Mouse (Mus musculus) MEL (cell line): ENCODE measurements around the gene Sh3pxd2b. TPM values are rescaled to one million over a fixed set of nuclear protein-coding genes. Genes with fewer than 3 reads are reported as not detected.

ENCODE experiments used
- DNase-seq: peaks from one replicate; pipeline ENCODE4 v3.0.0; 2011; ENCODE audit warnings: low read depth, low spot score
- H3K27ac ChIP-seq: 2 replicates; pipeline ENCODE4 v1.5.1; 2012; ENCODE audit warnings: low read depth, mild to moderate bottlenecking, control low read depth, low read length, moderate library complexity; ENCODE audit not compliant: control insufficient read depth
- H3K27me3 ChIP-seq, 2 experiments: fragments of 150-350 bp in 1 of 2; sonication (generic) in 1 of 2; 2 replicates each; pipeline ENCODE4 v1.6.1; 2012; ENCODE audit warnings: low read length in 2 of 2, mild to moderate bottlenecking in 2 of 2, improper control_type of control experiment in 1 of 2, moderate library complexity in 1 of 2; ENCODE audit not compliant: insufficient read depth in 2 of 2, control insufficient read depth in 1 of 2
- H3K36me3 ChIP-seq, 2 experiments: 2 replicates each; pipeline ENCODE4 v1.6.1; 2012 to 2014; ENCODE audit warnings: low read length in 2 of 2, improper control_type of control experiment in 1 of 2, inconsistent platforms in 1 of 2, mild to moderate bottlenecking in 1 of 2; ENCODE audit not compliant: insufficient read depth in 2 of 2, control insufficient read depth in 1 of 2
- H3K4me1 ChIP-seq, 2 experiments: fragments of 150-350 bp in 1 of 2; sonication (generic) in 1 of 2; 2 replicates each; pipeline ENCODE4 v1.6.1; 2012; ENCODE audit warnings: low read length in 2 of 2, improper control_type of control experiment in 1 of 2, mild to moderate bottlenecking in 1 of 2; ENCODE audit not compliant: insufficient read depth in 2 of 2, control insufficient read depth in 1 of 2
- H3K4me3 ChIP-seq, 2 experiments: fragments of 150-350 bp in 1 of 2; sonication (generic) in 1 of 2; 2 replicates each; pipeline ENCODE4 v1.5.1; 2012; ENCODE audit warnings: low read depth in 2 of 2, low read length in 2 of 2, mild to moderate bottlenecking in 2 of 2, moderate library complexity in 2 of 2, control low read depth in 1 of 2, improper control_type of control experiment in 1 of 2; ENCODE audit not compliant: control insufficient read depth in 1 of 2, insufficient read depth in 1 of 2
- H3K79me2 ChIP-seq: 2 replicates; pipeline ENCODE4 v1.6.1; 2012; ENCODE audit warnings: mild to moderate bottlenecking, low read length, moderate library complexity; ENCODE audit not compliant: control insufficient read depth, poor library complexity, insufficient read depth
- H3K9ac ChIP-seq: 2 replicates; pipeline ENCODE4 v1.6.1; 2012; ENCODE audit warnings: low read depth, mild to moderate bottlenecking, control low read depth, low read length, moderate library complexity; ENCODE audit not compliant: control insufficient read depth, poor library complexity, severe bottlenecking
- H3K9me3 ChIP-seq: fragments of 150-350 bp; sonication (generic); replicated peaks from 2 replicates; pipeline ENCODE4 v1.6.1; 2012; ENCODE audit warnings: mild to moderate bottlenecking, low read length, improper control_type of control experiment, moderate library complexity; ENCODE audit not compliant: insufficient read depth
- BHLHE40 ChIP-seq: IDR thresholded peaks from 2 replicates; pipeline ENCODE4 v1.6.1; 2012; ENCODE audit warnings: low read depth, mild to moderate bottlenecking, inconsistent platforms, low read length, improper control_type of control experiment, borderline replicate concordance
- CHD2 ChIP-seq: IDR thresholded peaks from 2 replicates; pipeline ENCODE4 v1.6.1; 2011; ENCODE audit warnings: low read length, improper control_type of control experiment
- CTCF ChIP-seq, 3 experiments: IDR thresholded peaks in 2 of 3; conservative IDR thresholded peaks in 1 of 3; 2 replicates each; pipeline ENCODE4 v1.5.1; 2011 to 2012; ENCODE audit warnings: low read length in 3 of 3, low read depth in 2 of 3, mild to moderate bottlenecking in 2 of 3, improper control_type of control experiment in 1 of 3, inconsistent platforms in 1 of 3, mixed read lengths in 1 of 3, moderate library complexity in 1 of 3; ENCODE audit not compliant: control insufficient read depth in 1 of 3, insufficient read depth in 1 of 3, poor library complexity in 1 of 3, severe bottlenecking in 1 of 3
- E2F4 ChIP-seq: IDR thresholded peaks from 2 replicates; pipeline ENCODE4 v1.6.1; 2011; ENCODE audit warnings: low read depth, low read length, improper control_type of control experiment, borderline replicate concordance
- EP300 ChIP-seq, 2 experiments: IDR thresholded peaks; 2 replicates each; pipeline ENCODE4 v1.6.1; 2011; ENCODE audit warnings: improper control_type of control experiment in 2 of 2, low read length in 2 of 2, low read depth in 1 of 2, mild to moderate bottlenecking in 1 of 2
- MAFK ChIP-seq: IDR thresholded peaks from 2 replicates; pipeline ENCODE4 v1.6.1; 2011; ENCODE audit warnings: low read depth, mild to moderate bottlenecking, low read length, improper control_type of control experiment, borderline replicate concordance
- MYB ChIP-seq: IDR thresholded peaks from 2 replicates; pipeline ENCODE4 v1.6.1; 2011; ENCODE audit warnings: mild to moderate bottlenecking, low read depth, low read length, improper control_type of control experiment
- MYC ChIP-seq: IDR thresholded peaks from 2 replicates; pipeline ENCODE4 v1.6.1; 2011; ENCODE audit warnings: low read depth, mild to moderate bottlenecking, low read length, improper control_type of control experiment, moderate library complexity
- NELFE ChIP-seq: IDR thresholded peaks from 2 replicates; pipeline ENCODE4 v1.6.1; 2011; ENCODE audit warnings: low read depth, low read length, improper control_type of control experiment
- POLR2A ChIP-seq, 2 experiments: IDR thresholded peaks; 2 replicates each; pipeline ENCODE4 v1.6.1; 2011 to 2012; ENCODE audit warnings: low read length in 2 of 2, mild to moderate bottlenecking in 2 of 2, control low read depth in 1 of 2, improper control_type of control experiment in 1 of 2, low read depth in 1 of 2, moderate library complexity in 1 of 2; ENCODE audit not compliant: control insufficient read depth in 1 of 2, insufficient read depth in 1 of 2, poor library complexity in 1 of 2
- RAD21 ChIP-seq: IDR thresholded peaks from 2 replicates; pipeline ENCODE4 v1.6.1; 2011; ENCODE audit warnings: mild to moderate bottlenecking, low read depth, low read length, improper control_type of control experiment
- SIN3A ChIP-seq: IDR thresholded peaks from 2 replicates; pipeline ENCODE4 v1.6.1; 2012; ENCODE audit warnings: low read length, improper control_type of control experiment, inconsistent platforms
- SMC3 ChIP-seq: IDR thresholded peaks from 2 replicates; pipeline ENCODE4 v1.6.1; 2011; ENCODE audit warnings: low read depth, low read length, improper control_type of control experiment
- TAL1 ChIP-seq: IDR thresholded peaks from 2 replicates; pipeline ENCODE4 v1.6.1; 2012; ENCODE audit warnings: mild to moderate bottlenecking, inconsistent platforms, low read length, moderate library complexity, mixed read lengths
- TBP ChIP-seq: IDR thresholded peaks from 2 replicates; pipeline ENCODE4 v1.8.0; 2011; ENCODE audit warnings: low read depth, low read length, improper control_type of control experiment
- USF2 ChIP-seq, 2 experiments: IDR thresholded peaks; 2 replicates each; pipeline ENCODE4 v1.6.1; 2011 to 2012; ENCODE audit warnings: improper control_type of control experiment in 2 of 2, low read length in 2 of 2, borderline replicate concordance in 1 of 2, inconsistent platforms in 1 of 2, low read depth in 1 of 2, mild to moderate bottlenecking in 1 of 2; ENCODE audit not compliant: insufficient read depth in 1 of 2
- ZC3H11A ChIP-seq: IDR thresholded peaks from 2 replicates; pipeline ENCODE4 v1.6.1; 2012; ENCODE audit warnings: low read depth, mild to moderate bottlenecking, inconsistent platforms, low read length, improper control_type of control experiment
- ZKSCAN1 ChIP-seq: IDR thresholded peaks from 2 replicates; pipeline ENCODE4 v1.6.1; 2012; ENCODE audit warnings: low read depth, mild to moderate bottlenecking, inconsistent platforms, low read length, improper control_type of control experiment, moderate library complexity
- ZMIZ1 ChIP-seq: IDR thresholded peaks from 2 replicates; pipeline ENCODE4 v1.6.1; 2012; ENCODE audit warnings: low read depth, mild to moderate bottlenecking, inconsistent platforms, low read length, improper control_type of control experiment, moderate library complexity
- ZNF384 ChIP-seq: IDR thresholded peaks from 2 replicates; pipeline ENCODE4 v1.6.1; 2012; ENCODE audit warnings: low read depth, mild to moderate bottlenecking, inconsistent platforms, low read length, improper control_type of control experiment
- polyA plus RNA-seq, 2 experiments: library from polyadenylated mRNA; stranded (reverse) in 1 of 2; unstranded in 1 of 2; fragments of >175 nt in 1 of 2; fragments of >200 nt in 1 of 2; gene quantifications; 2 replicates each; pipeline versions ENCODE4 v1.2.1 to v1.2.4; 2012; ENCODE audit warnings: low replicate concordance in 2 of 2, low read depth in 1 of 2; ENCODE audit not compliant: insufficient read length in 2 of 2, insufficient read depth in 1 of 2, missing spikeins in 1 of 2
- total RNA-seq: library from RNA; depleted of rRNA; stranded (reverse); fragments of 300-350 nt; gene quantifications from 2 replicates; pipeline ENCODE4 v1.2.3, GENCODE M21; 2012

Sh3pxd2b gene
- total and polyA plus RNA-seq, 3 experiments = 9.6 to 17.0 TPM; not detected in 1

GRCm38 (mm10) chr11:32464282-32464681, 116.7 kb downstream of the Sh3pxd2b start (continued):
- TF ChIP-seq NELFE = no peak

- H3K27ac ChIP-seq = no peak overlapping the region
- no peak overlapping the region for H3K4me3 ChIP-seq
- no peak overlapping the region for H3K9ac ChIP-seq
- peaks cover 0 to 19% of the 10 kb centered on the region in 2 experiments; a peak in 2 of 4 replicates for H3K36me3 ChIP-seq
- peaks cover 4% of the 10 kb centered on the region for H3K79me2 ChIP-seq
- no peaks in the 10 kb centered on the region for H3K27me3 ChIP-seq
- DNase-seq = no peak
- TF ChIP-seq RAD21 (no peak), TAL1 (no peak), ZKSCAN1 (no peak), USF2 (IDR thresholded peaks at IDR 0.05; ENCODE audit: borderline replicate concordance in 1 of 2, insufficient read depth in 1 of 2, low read depth in 1 of 2, low read length in 2 of 2) (no peak), SIN3A (no peak), MYB (no peak), ZMIZ1 (no peak), EP300 (IDR thresholded peaks at IDR 0.05; ENCODE audit: low read depth in 1 of 2, low read length in 2 of 2) (no peak), BHLHE40 (no peak), ZC3H11A (no peak), ZNF384 (no peak), TBP (no peak), MYC (no peak), CHD2 (no peak), MAFK (no peak)
- H3K4me1 ChIP-seq = peaks cover 14 to 18% of the 10 kb centered on the region in 2 experiments
- H3K9me3 ChIP-seq = no peaks in the 10 kb centered on the region
These were observed 124.3 kb downstream of the Sh3pxd2b start for GRCm38 (mm10) chr11:32471925-32472324.

GRCm38 (mm10) chr11:32474725-32475124, 127.1 kb downstream of the Sh3pxd2b start:
- H3K27me3 ChIP-seq = no peaks in the 10 kb centered on the region
- no peaks in the 10 kb centered on the region for H3K9me3 ChIP-seq
- H3K4me1 ChIP-seq = peaks cover 11 to 18% of the 10 kb centered on the region in 2 experiments
- no peak overlapping the region for H3K9ac ChIP-seq
- no peak for DNase-seq
- no peak overlapping the region for H3K27ac ChIP-seq
- TF ChIP-seq POLR2A (IDR thresholded peaks at IDR 0.05; ENCODE audit: control insufficient read depth in 1 of 2, insufficient read depth in 1 of 2, low read depth in 1 of 2, low read length in 2 of 2, poor library complexity in 1 of 2) (no peak), CTCF (IDR thresholded peaks at IDR 0.05 in 2 of 3, conservative IDR thresholded peaks at IDR 0.05 in 1 of 3; ENCODE audit: control insufficient read depth in 1 of 3, insufficient read depth in 1 of 3, low read depth in 2 of 3, low read length in 3 of 3, poor library complexity in 1 of 3, severe bottlenecking in 1 of 3) (no peak), E2F4 (no peak), SMC3 (no peak), RAD21 (no peak), MAFK (no peak)
- H3K79me2 ChIP-seq = peaks cover 11% of the 10 kb centered on the region
- H3K36me3 ChIP-seq = peaks cover 0 to 22% of the 10 kb centered on the region in 2 experiments; a peak in 2 of 4 replicates
- no peak overlapping the region for H3K4me3 ChIP-seq
